Mouse (Mus musculus) heart, adult 2 months (tissue): Measurements from ENCODE around the gene Sec22b.

Experiments
- CTCF ChIP-seq: fragments of 200-600 bp; IDR thresholded peaks from 2 replicates; pipeline ENCODE4 v1.8.1; 2022; ENCODE audit warnings: antibody characterized with exemption, mild to moderate bottlenecking, moderate library complexity
- EP300 ChIP-seq: fragments of 200-500 bp; IDR thresholded peaks from 2 replicates; pipeline ENCODE4 v1.6.1; 2011; ENCODE audit warnings: low read depth, low read length, control low read depth; ENCODE audit not compliant: insufficient read depth
- POLR2A ChIP-seq: fragments of 200-500 bp; IDR thresholded peaks from 2 replicates; pipeline ENCODE4 v1.6.1; 2011; ENCODE audit warnings: mild to moderate bottlenecking, low read depth, low read length, control low read depth; ENCODE audit not compliant: insufficient read depth

DNA sequence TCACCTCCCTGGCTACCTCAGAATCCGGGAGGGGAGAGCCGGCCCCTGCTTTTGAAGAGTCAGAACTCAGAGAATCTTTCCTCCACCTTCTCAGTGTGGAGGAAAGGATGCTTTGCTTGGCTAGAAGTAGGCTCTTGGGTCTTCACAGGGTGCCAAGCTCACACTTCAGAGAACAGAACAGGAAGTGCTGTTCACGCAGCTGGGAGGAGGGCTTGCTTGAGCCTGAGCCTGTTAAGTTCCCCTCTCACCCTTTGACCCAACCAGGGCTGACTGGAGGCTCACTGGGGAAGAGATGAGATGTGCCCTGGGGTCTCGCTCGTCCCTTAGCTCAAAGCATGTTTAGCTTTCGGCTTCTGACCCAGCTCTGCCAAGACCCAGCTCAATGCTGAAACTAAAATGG, 32.3 kb downstream of the Sec22b start:
- TF ChIP-seq CTCF: no peak
- TF ChIP-seq POLR2A: no peak
- no peak for TF ChIP-seq EP300
